20 mouse cellular contexts compared by ENCODE assay signal in genomic region chr1:55966273-55966672, GRCm38 (mm10).
A peak's percentile ranks its signal among the peaks of the same experiment; 100 is the strongest.
DNase-seq lines count a peak whose midpoint lies in the region; TF ChIP-seq lines count a peak whose summit lies in the region.
"Had no signal": no experiment of that assay in that cellular context is flagged by ENCODE, and none has a peak within 500 bp of the region (broad histone marks: within the 10 kb centered on the region; RNA-seq: fewer than 3 reads in every experiment).

No protein-coding gene starts in this region.

- H3K4me1 ChIP-seq in ES-E14 (ENCODE audit: control insufficient read depth in 2 of 2, insufficient read depth in 2 of 2, low read length in 2 of 2, poor library complexity in 1 of 2) = no peaks in the 10 kb centered on the region
- H3K4me1 ChIP-seq: embryonic facial prominence, embryonic 13.5 days; embryonic facial prominence, embryonic 15.5 days; forebrain, embryonic 10.5 days; forebrain, embryonic 12.5 days had no signal

- peak; percentile 66 for DNase-seq in ES-CJ7 (ENCODE audit: low read depth, low spot score)
- DNase-seq in ES-E14 (ENCODE audit: low read depth, low spot score) = peak; percentile 12
- DNase-seq in ZHBTc4 (ENCODE audit: low read depth, low spot score) = peak; percentile 39
- no peak for DNase-seq in frontal cortex, postnatal 10 days (ENCODE audit: low spot score in 2 of 2)
- DNase-seq in heart, adult 18-20 months = no peak
- DNase-seq: adrenal gland, adult 2 months; adrenal gland, postnatal 10 days; adrenal gland, postnatal 25 days; cerebellum, adult 11 months; cerebellum, adult 18-20 months; cerebellum, adult 8-10 months; cerebellum, adult 9-11 months; cerebellum, postnatal 14 days; cerebellum, postnatal 36 days; embryo, embryonic 11 days had no signal

- no peak overlapping the region for H3K27ac ChIP-seq in ES-E14 (ENCODE audit: insufficient read depth, low read depth, low read length, poor library complexity, severe bottlenecking)
- H3K27ac ChIP-seq: embryonic facial prominence, embryonic 13.5 days; embryonic facial prominence, embryonic 15.5 days; forebrain, embryonic 10.5 days; forebrain, embryonic 12.5 days had no signal

- H3K36me3 ChIP-seq in ES-E14 (ENCODE audit: control insufficient read depth, insufficient read depth, low read length, poor library complexity, severe bottlenecking) = no peaks in the 10 kb centered on the region
- H3K36me3 ChIP-seq: embryonic facial prominence, embryonic 13.5 days; embryonic facial prominence, embryonic 15.5 days; forebrain, embryonic 10.5 days; forebrain, embryonic 12.5 days had no signal

- in situ Hi-C loops in ES-E14 (cut with MboI; ENCODE audit: low sequenced_read_pairs in 2 of 2, unreplicated experiment in 2 of 2) = no loop called here

- H3K4me3 ChIP-seq in ES-E14 (ENCODE audit: insufficient read depth in 1 of 2, low read depth in 1 of 2, low read length in 2 of 2, poor library complexity in 1 of 2, severe bottlenecking in 1 of 2) = no peak overlapping the region
- H3K4me3 ChIP-seq: embryonic facial prominence, embryonic 13.5 days; embryonic facial prominence, embryonic 15.5 days; erythroblast, embryonic 14.5 days; forebrain, embryonic 10.5 days; forebrain, embryonic 12.5 days had no signal

- H3K9ac ChIP-seq in ES-E14 (ENCODE audit: insufficient read depth, low read depth, low read length, poor library complexity, severe bottlenecking) = no peak overlapping the region
- H3K9ac ChIP-seq: embryonic facial prominence, embryonic 13.5 days; embryonic facial prominence, embryonic 15.5 days; forebrain, embryonic 12.5 days had no signal

- no peaks in the 10 kb centered on the region for H3K9me3 ChIP-seq in ES-E14 (ENCODE audit: control insufficient read depth, insufficient read depth, low read depth, low read length)
- H3K9me3 ChIP-seq: embryonic facial prominence, embryonic 13.5 days; embryonic facial prominence, embryonic 15.5 days; forebrain, embryonic 10.5 days; forebrain, embryonic 12.5 days had no signal

TF ChIP-seq in ES-E14, 5 proteins besides CTCF, POLR2A, EP300 and RAD21:
- TF ChIP-seq MAFK (IDR thresholded peaks at IDR 0.05; ENCODE audit: insufficient read depth, low read depth, low read length) = no peak
- no peak for TF ChIP-seq CHD2 (IDR thresholded peaks at IDR 0.05; ENCODE audit: low read depth, low read length)
- no peak for TF ChIP-seq HCFC1 (IDR thresholded peaks at IDR 0.05; ENCODE audit: borderline replicate concordance, insufficient read depth, low read length)
- no peak for TF ChIP-seq ZC3H11A (IDR thresholded peaks at IDR 0.05; ENCODE audit: borderline replicate concordance, low read depth, low read length)
- TF ChIP-seq ZNF384 (IDR thresholded peaks at IDR 0.05; ENCODE audit: low read depth, low read length) = no peak

Comparison
In these comparisons a context has a peak if more than half of its experiments do, and no peak if none do; other contexts are left out.
1. DNase-seq: peak in ES-CJ7 (single experiment), ES-E14 (single experiment) and ZHBTc4 (single experiment); none in frontal cortex, postnatal 10 days (0 of 2) and heart, adult 18-20 months (0 of 2).